Mouse (Mus musculus): Measurements from ENCODE around the gene Tnr. TPM values are rescaled to one million over a fixed set of nuclear protein-coding genes. Genes with fewer than 3 reads are reported as not detected.

Tnr gene
- polyA plus RNA-seq, 1 experiment from 2014 or later = 1.7 TPM

DNA sequence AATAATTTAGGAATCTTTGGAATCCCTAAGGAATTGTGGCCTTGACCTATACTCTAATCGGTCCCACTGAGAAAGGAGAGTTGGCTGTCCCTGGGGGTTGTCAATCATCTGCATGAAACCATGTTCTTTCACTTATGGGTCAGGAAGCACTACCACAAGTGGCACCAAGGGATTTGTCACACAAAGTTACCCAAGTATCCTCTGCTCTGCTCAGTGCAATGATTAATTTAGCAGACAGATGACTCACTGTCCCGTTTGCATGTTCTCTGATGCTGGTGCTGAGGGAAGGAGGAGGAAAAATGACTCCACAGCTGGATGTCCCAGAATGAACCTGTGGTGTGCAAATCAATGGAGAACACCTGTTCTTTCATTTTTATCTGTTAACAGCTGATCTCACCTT, 309.6 kb downstream of the Tnr start:
- Histone ChIP-seq H3K9me3 (ENCODE audit: control insufficient read depth, low read length) (no peaks in the 10 kb centered on the region), H3K4me2 (ENCODE audit: low read length) (no peak overlapping the region), H3K4me1 (replicated peaks; ENCODE audit: control insufficient read depth, insufficient read depth, low read length) (no peaks in the 10 kb centered on the region), H3K9ac (ENCODE audit: low read length) (no peak overlapping the region), H3K4me3 (ENCODE audit: low read depth, low read length) (no peak overlapping the region), H3K27me3 (replicated peaks; ENCODE audit: control insufficient read depth, insufficient read depth, low read length) (no peaks in the 10 kb centered on the region), H3K36me3 (ENCODE audit: control insufficient read depth, insufficient read depth, low read length) (no peaks in the 10 kb centered on the region), H3K27ac (ENCODE audit: low read depth) (no peak overlapping the region)
- DNase-seq (ENCODE audit: low spot score) (no peak), ATAC-seq (replicated peaks; ENCODE audit: low FRiP score, low TSS enrichment, low read depth) (no peak)
- 67% methylated on average over 2 of the region's 2 CpGs for WGBS

GRCm38 (mm10) chr1:159833646-159834338, 310.2 kb downstream of the Tnr start:
- Histone ChIP-seq H3K36me3 (ENCODE audit: control insufficient read depth, insufficient read depth, low read length) (no peaks in the 10 kb centered on the region), H3K4me3 (ENCODE audit: low read depth, low read length) (no peak overlapping the region), H3K4me1 (replicated peaks; ENCODE audit: control insufficient read depth, insufficient read depth, low read length) (no peaks in the 10 kb centered on the region), H3K4me2 (ENCODE audit: low read length) (no peak overlapping the region), H3K9me3 (ENCODE audit: control insufficient read depth, low read length) (no peaks in the 10 kb centered on the region), H3K27ac (ENCODE audit: low read depth) (no peak overlapping the region), H3K9ac (ENCODE audit: low read length) (no peak overlapping the region), H3K27me3 (replicated peaks; ENCODE audit: control insufficient read depth, insufficient read depth, low read length) (no peaks in the 10 kb centered on the region)
- 55% methylated on average over 4 of the region's 4 CpGs for WGBS
- ATAC-seq (replicated peaks; ENCODE audit: low FRiP score, low TSS enrichment, low read depth) = no peak
- no peak for DNase-seq (ENCODE audit: low spot score)

DNA sequence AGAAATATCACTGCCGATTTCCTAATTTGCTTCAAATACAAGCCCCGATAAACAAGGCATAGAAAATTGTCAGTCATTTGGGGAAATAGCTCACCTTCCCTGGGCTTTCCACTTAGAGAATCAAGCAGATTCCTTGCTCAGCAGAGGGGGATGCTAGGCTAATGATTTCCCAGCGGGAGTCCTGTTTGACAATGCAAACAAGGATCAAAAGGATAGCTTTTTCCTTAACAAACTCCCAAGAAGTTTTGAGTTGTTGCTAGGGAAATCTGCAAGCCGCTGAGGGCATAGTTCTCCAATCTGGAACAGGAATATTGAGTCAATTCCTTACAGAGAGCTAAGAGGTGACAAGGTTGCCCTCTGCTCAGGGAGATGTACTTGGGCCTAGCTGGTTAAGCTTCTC, 311.6 kb downstream of the Tnr start:
- Histone ChIP-seq H3K9ac (ENCODE audit: low read length) (no peak overlapping the region), H3K27me3 (replicated peaks; ENCODE audit: control insufficient read depth, insufficient read depth, low read length) (no peaks in the 10 kb centered on the region), H3K4me3 (ENCODE audit: low read depth, low read length) (no peak overlapping the region), H3K4me1 (replicated peaks; ENCODE audit: control insufficient read depth, insufficient read depth, low read length) (no peaks in the 10 kb centered on the region), H3K4me2 (ENCODE audit: low read length) (no peak overlapping the region), H3K27ac (ENCODE audit: low read depth) (no peak overlapping the region), H3K36me3 (ENCODE audit: control insufficient read depth, insufficient read depth, low read length) (no peaks in the 10 kb centered on the region), H3K9me3 (ENCODE audit: control insufficient read depth, low read length) (no peaks in the 10 kb centered on the region)
- WGBS = 31% methylated on average over 4 of the region's 4 CpGs
- ATAC-seq (replicated peaks; ENCODE audit: low FRiP score, low TSS enrichment, low read depth) = no peak
- DNase-seq (ENCODE audit: low spot score) = no peak

DNA sequence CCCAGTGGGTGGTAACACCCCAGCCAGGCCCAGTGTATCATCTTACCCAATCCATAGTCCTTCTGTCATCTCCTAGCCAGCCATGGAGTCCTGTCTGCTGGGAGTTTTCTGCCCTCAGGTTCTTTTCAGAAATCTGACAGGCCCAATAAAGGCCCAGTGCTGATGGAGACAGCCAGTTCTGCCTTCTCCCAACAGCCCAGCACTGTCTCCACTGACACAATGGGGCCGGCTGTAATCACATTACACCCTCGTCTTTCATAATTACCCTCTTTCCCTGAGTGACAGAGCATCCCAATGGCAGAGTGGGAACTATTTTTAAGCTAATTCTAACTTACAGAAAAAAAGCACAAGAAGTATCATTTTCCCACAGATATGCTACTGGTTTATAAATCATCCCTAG, 316.8 kb downstream of the Tnr start:
- Histone ChIP-seq H3K4me3 (ENCODE audit: low read depth, low read length) (no peak overlapping the region), H3K4me2 (ENCODE audit: low read length) (no peak overlapping the region), H3K9me3 (ENCODE audit: control insufficient read depth, low read length) (no peaks in the 10 kb centered on the region), H3K4me1 (replicated peaks; ENCODE audit: control insufficient read depth, insufficient read depth, low read length) (no peaks in the 10 kb centered on the region; the same call in none of the 2 replicates), H3K36me3 (ENCODE audit: control insufficient read depth, insufficient read depth, low read length) (no peaks in the 10 kb centered on the region), H3K9ac (ENCODE audit: low read length) (no peak overlapping the region), H3K27ac (ENCODE audit: low read depth) (no peak overlapping the region), H3K27me3 (replicated peaks; ENCODE audit: control insufficient read depth, insufficient read depth, low read length) (no peaks in the 10 kb centered on the region)
- 48% methylated on average over 2 of the region's 2 CpGs for WGBS
- DNase-seq (ENCODE audit: low spot score) = no peak
- no peak for ATAC-seq (replicated peaks; ENCODE audit: low FRiP score, low TSS enrichment, low read depth)

GRCm38 (mm10) chr1:159842876-159843275, 319.3 kb downstream of the Tnr start:
- H3K27me3 ChIP-seq (replicated peaks; ENCODE audit: control insufficient read depth, insufficient read depth, low read length) = no peaks in the 10 kb centered on the region
- H3K9me3 ChIP-seq (ENCODE audit: control insufficient read depth, low read length) = no peaks in the 10 kb centered on the region
- no peaks in the 10 kb centered on the region for H3K36me3 ChIP-seq (ENCODE audit: control insufficient read depth, insufficient read depth, low read length)
- H3K4me3 ChIP-seq (ENCODE audit: low read depth, low read length) = no peak overlapping the region
- H3K27ac ChIP-seq (ENCODE audit: low read depth) = no peak overlapping the region
- 42% methylated on average over 5 of the region's 5 CpGs for WGBS
- H3K4me2 ChIP-seq (ENCODE audit: low read length) = no peak overlapping the region
- no peaks in the 10 kb centered on the region; the same call in none of the 2 replicates for H3K4me1 ChIP-seq (replicated peaks; ENCODE audit: control insufficient read depth, insufficient read depth, low read length)
- no peak overlapping the region for H3K9ac ChIP-seq (ENCODE audit: low read length)
- ATAC-seq (replicated peaks; ENCODE audit: low FRiP score, low TSS enrichment, low read depth) (no peak), DNase-seq (ENCODE audit: low spot score) (no peak)

- Histone ChIP-seq H3K9ac (ENCODE audit: low read length) (no peak overlapping the region), H3K27me3 (replicated peaks; ENCODE audit: control insufficient read depth, insufficient read depth, low read length) (no peaks in the 10 kb centered on the region), H3K36me3 (ENCODE audit: control insufficient read depth, insufficient read depth, low read length) (no peaks in the 10 kb centered on the region), H3K27ac (ENCODE audit: low read depth) (no peak overlapping the region), H3K4me2 (ENCODE audit: low read length) (no peak overlapping the region), H3K4me3 (ENCODE audit: low read depth, low read length) (no peak overlapping the region), H3K4me1 (replicated peaks; ENCODE audit: control insufficient read depth, insufficient read depth, low read length) (no peaks in the 10 kb centered on the region), H3K9me3 (ENCODE audit: control insufficient read depth, low read length) (no peaks in the 10 kb centered on the region)
- WGBS = 86% methylated on average over 11 of the region's 11 CpGs
- no peak for ATAC-seq (replicated peaks; ENCODE audit: low FRiP score, low TSS enrichment, low read depth)
- DNase-seq (ENCODE audit: low spot score) = no peak
These were observed 328.5 kb downstream of the Tnr start for GRCm38 (mm10) chr1:159852088-159852487.

- H3K4me1 ChIP-seq (replicated peaks; ENCODE audit: control insufficient read depth, insufficient read depth, low read length) = no peaks in the 10 kb centered on the region
- H3K4me3 ChIP-seq (ENCODE audit: low read depth, low read length) = no peak overlapping the region
- H3K27me3 ChIP-seq (replicated peaks; ENCODE audit: control insufficient read depth, insufficient read depth, low read length) = no peaks in the 10 kb centered on the region
- no peaks in the 10 kb centered on the region for H3K9me3 ChIP-seq (ENCODE audit: control insufficient read depth, low read length)
- no peak overlapping the region for H3K27ac ChIP-seq (ENCODE audit: low read depth)
- ATAC-seq (replicated peaks; ENCODE audit: low FRiP score, low TSS enrichment, low read depth) = no peak
- WGBS = 73% methylated on average over 1 of the region's 1 CpGs
- DNase-seq (ENCODE audit: low spot score) = no peak
- no peak overlapping the region for H3K9ac ChIP-seq (ENCODE audit: low read length)
- no peaks in the 10 kb centered on the region for H3K36me3 ChIP-seq (ENCODE audit: control insufficient read depth, insufficient read depth, low read length)
- H3K4me2 ChIP-seq (ENCODE audit: low read length) = no peak overlapping the region
These were observed 330.7 kb downstream of the Tnr start for GRCm38 (mm10) chr1:159854261-159854660.

DNA sequence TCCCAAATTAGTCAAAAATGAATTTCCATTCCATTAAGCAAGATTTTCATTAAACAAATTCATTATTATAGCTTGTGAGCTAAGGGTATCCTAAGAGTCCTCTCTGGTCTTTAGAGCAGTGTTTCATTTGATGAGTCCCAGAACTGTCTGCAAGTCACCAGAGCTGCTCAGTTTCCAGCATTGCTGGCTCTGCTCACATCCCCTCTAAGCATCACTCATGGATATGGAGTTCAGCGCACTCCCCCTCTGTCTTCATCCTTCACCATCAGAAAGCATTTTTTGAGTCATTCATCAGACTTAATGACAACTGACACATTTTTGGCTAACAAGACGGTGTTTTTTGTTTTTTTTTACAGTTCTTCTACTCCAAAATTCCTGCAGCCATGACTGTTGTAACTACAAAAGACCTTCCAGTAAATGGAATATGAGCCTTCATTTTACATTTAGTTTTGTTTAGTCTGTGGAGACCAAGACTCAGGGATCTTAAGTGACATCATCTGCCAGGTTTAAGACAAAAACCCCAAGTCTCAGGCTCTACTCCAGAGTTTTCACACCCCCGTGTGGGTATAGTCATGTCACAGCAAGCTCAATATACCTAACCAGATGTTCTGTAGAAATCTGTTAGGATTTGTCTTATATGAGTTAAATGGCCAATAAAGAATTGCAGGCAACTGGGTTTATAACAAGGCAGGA, 338.4 kb downstream of the Tnr start:
- Histone ChIP-seq H3K9me3 (ENCODE audit: control insufficient read depth, low read length) (no peaks in the 10 kb centered on the region), H3K4me1 (replicated peaks; ENCODE audit: control insufficient read depth, insufficient read depth, low read length) (no peaks in the 10 kb centered on the region), H3K27me3 (replicated peaks; ENCODE audit: control insufficient read depth, insufficient read depth, low read length) (no peaks in the 10 kb centered on the region), H3K4me2 (ENCODE audit: low read length) (no peak overlapping the region), H3K4me3 (ENCODE audit: low read depth, low read length) (no peak overlapping the region), H3K27ac (ENCODE audit: low read depth) (no peak overlapping the region), H3K9ac (ENCODE audit: low read length) (no peak overlapping the region), H3K36me3 (ENCODE audit: control insufficient read depth, insufficient read depth, low read length) (no peaks in the 10 kb centered on the region)
- DNase-seq (ENCODE audit: low spot score) (no peak), ATAC-seq (replicated peaks; ENCODE audit: low FRiP score, low TSS enrichment, low read depth) (no peak)
- 63% methylated on average over 3 of the region's 3 CpGs for WGBS

- Histone ChIP-seq H3K9me3 (ENCODE audit: control insufficient read depth, low read length) (no peaks in the 10 kb centered on the region), H3K4me3 (ENCODE audit: low read depth, low read length) (no peak overlapping the region), H3K4me2 (ENCODE audit: low read length) (no peak overlapping the region), H3K9ac (ENCODE audit: low read length) (no peak overlapping the region), H3K27me3 (replicated peaks; ENCODE audit: control insufficient read depth, insufficient read depth, low read length) (no peaks in the 10 kb centered on the region), H3K36me3 (ENCODE audit: control insufficient read depth, insufficient read depth, low read length) (no peaks in the 10 kb centered on the region), H3K4me1 (replicated peaks; ENCODE audit: control insufficient read depth, insufficient read depth, low read length) (no peaks in the 10 kb centered on the region), H3K27ac (ENCODE audit: low read depth) (no peak overlapping the region)
- DNase-seq (ENCODE audit: low spot score) (no peak), ATAC-seq (replicated peaks; ENCODE audit: low FRiP score, low TSS enrichment, low read depth) (no peak)
- 69% methylated on average over 1 of the region's 1 CpGs for WGBS
These were observed 342.1 kb downstream of the Tnr start for GRCm38 (mm10) chr1:159865696-159866095.

Measured in intestine, embryonic 14.5 days (tissue).